Mouse (Mus musculus) embryonic facial prominence, embryonic 11.5 days (tissue): Measurements from ENCODE around the gene Pygm. TPM values are rescaled to one million over a fixed set of nuclear protein-coding genes. Genes with fewer than 3 reads are reported as not detected.

ENCODE experiments used
- ATAC-seq: fragments of 200-750 bp; cut with Nextera tagmentation; replicated peaks from 2 replicates; pipeline ENCODE4 v1.8.0; 2017; ENCODE audit warnings: low read depth; ENCODE audit not compliant: insufficient number of reproducible peaks, low FRiP score, low TSS enrichment
- DNase-seq: peaks from one replicate; pipeline ENCODE4 v3.0.0-alpha.2; 2015; ENCODE audit warnings: low spot score
- H3K27ac ChIP-seq: fragments of 300-500 bp; sonication (generic); replicated peaks from 2 replicates; pipeline ENCODE4 v1.5.1; 2014; ENCODE audit warnings: mild to moderate bottlenecking, low read depth, low read length, control low read depth
- H3K27me3 ChIP-seq: fragments of 300-500 bp; sonication (generic); 2 replicates; pipeline ENCODE4 v1.6.1; 2014; ENCODE audit warnings: mild to moderate bottlenecking, low read length, moderate library complexity, mixed read lengths; ENCODE audit not compliant: control insufficient read depth, insufficient read depth
- H3K36me3 ChIP-seq: fragments of 300-500 bp; sonication (generic); replicated peaks from 2 replicates; pipeline ENCODE4 v1.6.1; 2014; ENCODE audit warnings: low read depth, mild to moderate bottlenecking, low read length, moderate library complexity, mixed read lengths; ENCODE audit not compliant: control insufficient read depth, insufficient read depth
- H3K4me1 ChIP-seq: fragments of 300-500 bp; sonication (generic); 2 replicates; pipeline ENCODE4 v1.6.1; 2014; ENCODE audit warnings: low read length, mixed read lengths; ENCODE audit not compliant: control insufficient read depth, insufficient read depth
- H3K4me2 ChIP-seq: fragments of 300-500 bp; sonication (generic); 2 replicates; pipeline ENCODE4 v1.6.1; 2014; ENCODE audit warnings: low read depth, mild to moderate bottlenecking, control low read depth, low read length, moderate library complexity
- H3K4me3 ChIP-seq: fragments of 300-500 bp; sonication (generic); 2 replicates; pipeline ENCODE4 v1.5.1; 2014; ENCODE audit warnings: low read depth, low read length, control low read depth
- H3K9ac ChIP-seq: fragments of 300-500 bp; sonication (generic); replicated peaks from 2 replicates; pipeline ENCODE4 v1.6.1; 2014; ENCODE audit warnings: mild to moderate bottlenecking, control low read depth, low read length
- H3K9me3 ChIP-seq: fragments of 300-500 bp; sonication (generic); replicated peaks from 2 replicates; pipeline ENCODE4 v1.6.1; 2016; ENCODE audit warnings: mild to moderate bottlenecking, low read length, inconsistent platforms, mixed read lengths; ENCODE audit not compliant: control insufficient read depth
- WGBS: fragments of 180-500 bp; shearing (Covaris S2); extraction: QIAGEN DNeasy Blood & Tissue Kit; methylation state at CpG from one replicate; pipeline ENCODE4 v1.1.7; 2014; 5-methylcytosine and 5-hydroxymethylcytosine counted together
- polyA plus RNA-seq: library from polyadenylated mRNA; unstranded; fragments of >200 nt; fragmentation: Nextera tagmentation; extraction: Ambion mirVana; gene quantifications from 2 replicates; pipeline ENCODE4 v1.2.1, GENCODE M21; 2014

Gene Pygm
- polyA plus RNA-seq, 1 experiment from 2014 or later, result 2.8 TPM

GRCm38 (mm10) chr19:6408749-6409148, 24.6 kb downstream of the Pygm start:
- no peak for ATAC-seq
- no peak overlapping the region for H3K4me2 ChIP-seq
- no peaks in the 10 kb centered on the region for H3K4me1 ChIP-seq
- no peaks in the 10 kb centered on the region for H3K36me3 ChIP-seq
- H3K27ac ChIP-seq, result no peak overlapping the region
- H3K4me3 ChIP-seq, result no peak overlapping the region
- no peaks in the 10 kb centered on the region for H3K9me3 ChIP-seq
- H3K9ac ChIP-seq, result no peak overlapping the region
- no peaks in the 10 kb centered on the region; the same call in 1 of the 2 replicates for H3K27me3 ChIP-seq
- no peak for DNase-seq
- WGBS, result 82% methylated on average over 8 of the region's 8 CpGs

GRCm38 (mm10) chr19:6409176-6409575, 25.0 kb downstream of the Pygm start:
- H3K9me3 ChIP-seq, result no peaks in the 10 kb centered on the region
- no peak overlapping the region for H3K4me3 ChIP-seq
- WGBS, result 75% methylated on average over 5 of the region's 5 CpGs
- no peak overlapping the region for H3K4me2 ChIP-seq
- H3K36me3 ChIP-seq, result no peaks in the 10 kb centered on the region
- H3K4me1 ChIP-seq, result no peaks in the 10 kb centered on the region
- H3K9ac ChIP-seq, result no peak overlapping the region
- DNase-seq, result no peak
- no peak for ATAC-seq
- no peak overlapping the region for H3K27ac ChIP-seq
- H3K27me3 ChIP-seq, result no peaks in the 10 kb centered on the region

DNA sequence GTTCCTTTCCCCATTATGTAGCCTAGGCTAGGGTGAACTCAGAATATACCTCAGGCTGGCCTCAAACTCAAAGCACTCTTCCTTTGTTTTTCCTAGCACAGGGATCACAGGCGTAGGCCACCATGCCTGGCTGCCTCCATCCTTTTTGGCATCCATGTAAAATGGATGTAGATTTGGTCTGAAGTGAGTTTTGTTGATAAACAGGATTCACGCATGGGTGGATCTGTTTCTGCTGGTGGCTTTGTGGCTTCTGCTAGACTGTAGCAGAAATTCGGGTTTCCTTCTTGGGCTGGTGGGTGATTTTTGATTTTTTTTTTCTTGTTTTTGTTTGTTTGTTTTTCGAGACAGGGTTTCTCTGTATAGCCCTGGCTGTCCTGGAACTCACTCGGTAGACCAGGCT, 25.7 kb downstream of the Pygm start:
- no peaks in the 10 kb centered on the region for H3K9me3 ChIP-seq
- no peak overlapping the region for H3K4me2 ChIP-seq
- H3K9ac ChIP-seq, result no peak overlapping the region
- 76% methylated on average over 5 of the region's 5 CpGs for WGBS
- H3K27ac ChIP-seq, result no peak overlapping the region
- H3K4me1 ChIP-seq, result no peaks in the 10 kb centered on the region
- no peaks in the 10 kb centered on the region for H3K27me3 ChIP-seq
- DNase-seq, result no peak
- no peak overlapping the region for H3K4me3 ChIP-seq
- H3K36me3 ChIP-seq, result no peaks in the 10 kb centered on the region
- ATAC-seq, result no peak

- Histone ChIP-seq H3K4me3 (no peak overlapping the region), H3K9ac (no peak overlapping the region), H3K27ac (no peak overlapping the region), H3K9me3 (no peaks in the 10 kb centered on the region), H3K4me2 (no peak overlapping the region), H3K4me1 (peaks cover 8% of the 10 kb centered on the region; the same call in 1 of the 2 replicates), H3K36me3 (no peaks in the 10 kb centered on the region), H3K27me3 (no peaks in the 10 kb centered on the region; the same call in 1 of the 2 replicates)
- DNase-seq, result no peak
- no peak for ATAC-seq
- 61% methylated on average over 14 of the region's 14 CpGs for WGBS
Observed at GRCm38 (mm10) chr19:6412798-6413197, 28.6 kb downstream of the Pygm start.

GRCm38 (mm10) chr19:6415454-6415853, 31.3 kb downstream of the Pygm start:
- H3K4me3 ChIP-seq, result no peak overlapping the region
- peaks cover 10% of the 10 kb centered on the region; the same call in 1 of the 2 replicates for H3K4me1 ChIP-seq
- DNase-seq (no peak), ATAC-seq (no peak)
- no peaks in the 10 kb centered on the region for H3K36me3 ChIP-seq
- no peak overlapping the region for H3K4me2 ChIP-seq
- WGBS, result 37% methylated on average over 6 of the region's 6 CpGs
- H3K9me3 ChIP-seq, result no peaks in the 10 kb centered on the region
- H3K27ac ChIP-seq, result no peak overlapping the region
- peaks cover 19% of the 10 kb centered on the region for H3K27me3 ChIP-seq
- no peak overlapping the region for H3K9ac ChIP-seq

DNA sequence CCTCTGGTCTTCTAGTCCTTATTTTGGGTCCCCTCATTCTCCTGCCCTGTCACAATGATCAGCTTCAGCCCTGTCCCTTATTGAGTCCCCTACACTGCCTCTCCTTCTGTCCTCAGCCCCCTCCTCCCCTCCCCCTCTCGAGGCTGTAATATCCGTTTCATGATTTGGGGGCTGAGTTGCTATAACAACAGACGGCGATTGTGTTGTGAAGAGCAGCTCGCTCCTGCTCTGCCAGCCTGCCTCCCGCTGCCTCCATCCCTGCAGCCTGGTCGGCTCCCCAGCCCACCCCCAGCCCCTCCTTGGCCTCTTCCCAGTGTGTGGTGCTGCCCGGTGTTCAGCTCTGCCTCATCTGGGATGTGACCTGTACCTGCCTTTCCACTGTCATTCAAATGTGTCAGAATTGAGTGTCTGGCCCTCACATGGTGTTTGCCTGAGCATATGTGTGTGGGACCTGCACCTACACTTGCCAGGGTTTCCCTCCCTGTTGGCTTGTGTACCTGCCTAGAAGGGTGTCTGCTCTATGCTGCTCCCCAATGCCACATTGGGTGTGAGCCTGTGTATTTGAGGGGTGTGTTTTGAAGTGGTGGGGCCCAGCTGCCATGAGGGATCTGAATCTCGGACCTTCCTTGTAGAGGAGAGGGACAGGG, 32.0 kb downstream of the Pygm start:
- Histone ChIP-seq H3K27ac (no peak overlapping the region), H3K36me3 (no peaks in the 10 kb centered on the region), H3K4me3 (no peak overlapping the region), H3K4me1 (peaks cover 10% of the 10 kb centered on the region; the same call in 1 of the 2 replicates), H3K9me3 (no peaks in the 10 kb centered on the region), H3K27me3 (peaks cover 27% of the 10 kb centered on the region), H3K9ac (no peak overlapping the region; the same call in 1 of the 2 replicates), H3K4me2 (0 out of 2 replicates have a peak overlapping the region, but pooled peaks have one; percentile 22)
- WGBS, result 4% methylated on average over 9 of the region's 9 CpGs
- ATAC-seq, result peak; percentile 25; the same call in 1 of the 2 replicates
- peak; percentile 64 for DNase-seq

DNA sequence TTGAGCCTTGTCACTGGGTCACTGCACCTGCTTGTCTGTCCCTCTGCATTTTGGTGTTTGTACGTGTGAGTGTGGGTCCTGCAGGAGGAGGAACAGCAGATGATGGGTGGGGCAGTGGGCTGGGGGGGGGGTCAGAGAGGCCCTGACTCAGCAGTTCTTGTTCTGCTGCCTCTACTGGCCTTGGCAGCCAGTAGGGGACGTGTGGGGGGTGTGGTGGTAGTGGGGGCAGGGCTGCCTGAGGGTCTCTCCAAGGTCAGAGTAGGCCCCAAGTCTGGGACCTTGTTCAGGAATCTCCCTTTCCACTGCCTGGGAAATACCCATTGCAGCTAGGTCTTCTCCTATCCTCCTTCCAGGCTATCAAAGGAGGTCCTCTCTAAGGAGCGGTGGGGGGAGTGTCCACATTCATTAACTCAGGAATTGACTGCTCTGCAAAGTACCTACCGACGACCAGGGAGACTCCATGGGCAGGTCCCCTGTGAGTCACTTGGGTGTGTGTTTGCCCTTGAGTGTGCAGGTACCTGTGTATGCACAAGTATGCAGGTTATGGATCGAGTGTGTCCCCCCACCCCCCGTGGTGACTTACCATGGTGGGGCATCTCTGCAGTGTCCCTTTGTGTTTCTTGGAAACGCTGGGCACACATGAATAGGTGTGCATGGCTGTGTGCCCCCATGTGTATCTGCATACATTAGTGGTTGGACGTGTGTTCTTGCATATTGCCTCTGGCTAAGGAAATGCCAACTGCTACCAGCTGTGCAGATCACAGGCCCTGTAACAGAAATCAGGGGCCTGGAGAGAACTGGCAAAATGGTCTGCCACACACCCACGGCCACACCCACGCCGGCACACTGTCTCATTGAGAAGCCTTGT, 32.9 kb downstream of the Pygm start:
- Histone ChIP-seq H3K4me1 (peaks cover 10% of the 10 kb centered on the region; the same call in 1 of the 2 replicates), H3K36me3 (no peaks in the 10 kb centered on the region), H3K9ac (no peak overlapping the region), H3K27ac (no peak overlapping the region), H3K4me3 (no peak overlapping the region), H3K27me3 (peaks cover 28% of the 10 kb centered on the region), H3K4me2 (no peak overlapping the region; the same call in 1 of the 2 replicates), H3K9me3 (no peaks in the 10 kb centered on the region)
- WGBS, result 63% methylated on average over 12 of the region's 12 CpGs
- DNase-seq, result no peak
- ATAC-seq, result no peak
